Mouse (Mus musculus): ENCODE results near the gene Nop53.

Gene Nop53

DNA sequence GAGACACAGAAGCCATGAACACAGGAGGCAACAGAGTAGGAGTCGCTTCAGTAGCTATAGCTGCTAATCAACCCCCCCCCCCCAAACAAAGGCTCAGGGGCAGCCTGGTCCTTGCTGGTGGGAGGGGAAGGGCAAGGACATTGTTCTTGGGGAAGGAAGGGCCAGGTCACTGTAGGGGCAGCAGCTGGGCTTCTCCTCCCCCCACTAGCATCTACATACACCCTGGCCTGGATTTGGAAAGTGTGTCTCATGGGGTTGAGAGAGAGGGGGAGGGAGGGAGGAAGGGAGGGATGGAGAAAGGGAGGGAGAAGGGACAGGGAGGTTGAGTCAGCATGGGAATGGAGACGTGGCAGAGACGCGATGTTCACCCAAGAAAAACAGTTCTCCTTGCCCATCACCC lies 14.8 kb upstream of the Nop53 start:
- DNase-seq (ENCODE audit: low spot score): no peak

- DNase-seq (ENCODE audit: low spot score): no peak
Measured at GRCm38 (mm10) chr7:15956143-15956542, 10.3 kb upstream of the Nop53 start.

- no peak for DNase-seq (ENCODE audit: low spot score)
Measured at GRCm38 (mm10) chr7:15955509-15955908, 9.6 kb upstream of the Nop53 start.

- no peak for DNase-seq (ENCODE audit: low spot score)
Measured at GRCm38 (mm10) chr7:15954978-15955443, 9.1 kb upstream of the Nop53 start.

DNA sequence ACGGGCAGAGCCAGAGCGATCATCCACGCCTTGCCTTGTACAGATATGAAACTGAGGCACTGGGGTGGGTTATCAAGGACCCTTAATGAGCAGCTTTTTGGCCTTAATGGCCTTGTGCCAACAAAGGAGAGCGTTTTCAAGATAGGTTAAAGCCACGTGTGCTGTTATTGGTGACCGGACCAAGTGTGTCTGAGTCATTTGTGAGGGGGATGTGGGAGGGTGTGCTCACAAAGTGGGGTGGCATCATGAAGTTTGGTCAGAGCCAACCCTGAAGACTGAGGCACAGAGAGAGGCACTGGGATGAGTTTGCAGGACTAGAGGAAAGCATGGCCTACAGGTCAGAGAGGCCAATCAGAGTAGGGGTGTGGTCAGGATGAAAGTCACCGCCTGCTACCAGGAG lies 8.6 kb upstream of the Nop53 start:
- DNase-seq (ENCODE audit: low spot score): no peak

- DNase-seq (ENCODE audit: low spot score): no peak
Measured at GRCm38 (mm10) chr7:15953307-15954074, 7.6 kb upstream of the Nop53 start.

- DNase-seq (ENCODE audit: low spot score): no peak
Measured at GRCm38 (mm10) chr7:15952416-15952815, 6.5 kb upstream of the Nop53 start.

GRCm38 (mm10) chr7:15950008-15950407 lies 4.1 kb upstream of the Nop53 start:
- no peak for DNase-seq (ENCODE audit: low spot score)

DNA sequence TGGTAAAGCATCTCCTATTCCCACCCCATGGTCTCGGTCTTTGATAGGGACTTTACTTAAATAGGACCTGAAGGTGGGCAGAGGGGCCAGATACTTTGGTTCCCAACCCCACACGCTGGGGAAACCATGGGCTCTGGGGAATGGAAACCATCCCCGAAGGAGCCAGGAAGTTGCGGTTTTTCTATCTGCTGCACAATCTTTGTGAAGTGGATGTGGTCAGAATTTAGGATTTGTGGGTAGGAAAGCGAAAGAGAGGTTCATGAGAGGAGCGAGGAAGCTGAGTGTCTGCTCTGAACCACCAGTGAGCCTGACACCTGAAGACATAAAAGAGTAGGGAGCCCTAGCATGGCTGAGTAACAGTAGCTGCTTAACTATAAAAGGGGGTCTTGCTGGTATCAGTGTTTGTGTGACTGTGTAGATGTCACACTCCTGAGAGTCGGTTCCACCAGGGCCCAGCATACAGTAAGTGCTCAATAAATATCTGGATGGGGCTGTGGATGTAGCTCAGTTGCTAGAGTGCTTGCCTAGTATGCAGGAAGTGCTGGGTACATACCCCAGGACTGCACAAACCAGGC lies 3.4 kb upstream of the Nop53 start:
- no peak for DNase-seq (ENCODE audit: low spot score)

DNA sequence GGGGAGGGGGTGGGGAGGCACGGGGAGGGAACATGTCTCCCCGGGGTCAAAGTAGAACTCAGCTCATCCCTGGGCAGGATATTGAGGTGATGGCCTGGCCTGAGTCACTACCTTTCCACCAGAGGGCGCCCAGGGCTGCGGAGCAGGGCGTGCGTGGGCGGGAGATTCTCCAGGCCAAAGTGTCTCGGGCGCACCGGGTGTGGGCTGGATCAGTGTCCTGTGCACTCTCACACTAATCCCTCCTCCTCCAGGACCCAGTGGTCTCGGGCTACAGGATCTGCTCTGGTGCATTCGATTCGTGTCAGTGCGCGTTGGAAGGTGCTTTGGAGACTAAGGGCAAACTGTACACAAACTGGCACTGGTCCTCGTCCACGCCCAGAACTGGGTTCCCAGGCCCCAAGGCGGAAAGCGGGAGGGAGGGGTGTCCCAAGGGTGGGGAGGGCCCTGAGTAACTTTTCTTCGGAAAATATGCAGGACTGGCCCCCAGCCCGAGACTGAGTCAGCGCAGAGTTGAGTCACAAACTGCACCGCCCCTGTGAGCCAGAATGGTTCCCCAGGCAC lies 2.6 kb upstream of the Nop53 start:
- peak; percentile 95 for DNase-seq (ENCODE audit: low spot score)

- DNase-seq (ENCODE audit: low spot score): no peak
Measured at GRCm38 (mm10) chr7:15947653-15948260, 1.9 kb upstream of the Nop53 start.

- no peak for DNase-seq (ENCODE audit: low spot score)
Measured at GRCm38 (mm10) chr7:15945211-15945610, 663 bp downstream of the Nop53 start.

DNA sequence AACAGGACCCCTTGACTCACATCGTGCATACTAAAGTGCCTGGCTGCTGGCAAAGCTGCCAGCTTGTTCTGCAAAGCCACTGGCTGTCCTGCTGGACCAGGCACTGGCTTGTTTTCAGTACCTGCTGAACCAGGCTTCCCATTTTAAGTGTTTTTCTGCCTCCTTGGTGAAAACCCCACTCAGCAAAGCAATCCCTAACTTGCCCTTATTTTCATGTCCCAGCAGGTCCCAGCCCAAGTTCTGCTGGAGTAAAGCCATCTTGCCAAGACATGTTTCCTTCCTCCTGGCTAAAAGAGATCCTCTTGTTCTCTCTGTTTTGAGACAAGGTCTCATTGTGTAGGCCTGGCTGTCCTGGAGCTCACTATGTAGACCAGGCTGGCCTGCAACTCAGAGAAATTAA lies 1.6 kb downstream of the Nop53 start:
- DNase-seq (ENCODE audit: low spot score): no peak

GRCm38 (mm10) chr7:15938621-15939020 lies 7.3 kb downstream of the Nop53 start:
- DNase-seq (ENCODE audit: low spot score): no peak

DNA sequence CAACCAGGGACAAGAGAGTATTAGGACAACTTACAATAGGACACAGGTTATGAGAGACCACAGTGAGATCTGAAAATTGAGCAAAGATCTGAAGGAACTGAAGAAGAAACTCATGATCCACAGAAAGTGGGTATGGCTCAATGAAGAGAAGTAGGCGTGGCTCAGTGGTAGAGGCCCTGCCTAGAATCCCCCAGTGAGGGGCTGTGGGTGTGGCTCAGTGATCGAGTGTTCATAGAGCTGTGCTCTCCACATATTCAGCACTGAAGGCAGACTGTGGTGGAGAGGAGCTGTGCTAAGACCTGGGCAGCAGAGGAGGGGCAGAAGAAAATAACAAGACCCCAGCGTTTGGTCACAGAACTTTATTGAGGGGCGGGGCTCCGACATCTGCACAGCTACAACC lies 8.4 kb downstream of the Nop53 start:
- no peak for DNase-seq (ENCODE audit: low spot score)

DNA sequence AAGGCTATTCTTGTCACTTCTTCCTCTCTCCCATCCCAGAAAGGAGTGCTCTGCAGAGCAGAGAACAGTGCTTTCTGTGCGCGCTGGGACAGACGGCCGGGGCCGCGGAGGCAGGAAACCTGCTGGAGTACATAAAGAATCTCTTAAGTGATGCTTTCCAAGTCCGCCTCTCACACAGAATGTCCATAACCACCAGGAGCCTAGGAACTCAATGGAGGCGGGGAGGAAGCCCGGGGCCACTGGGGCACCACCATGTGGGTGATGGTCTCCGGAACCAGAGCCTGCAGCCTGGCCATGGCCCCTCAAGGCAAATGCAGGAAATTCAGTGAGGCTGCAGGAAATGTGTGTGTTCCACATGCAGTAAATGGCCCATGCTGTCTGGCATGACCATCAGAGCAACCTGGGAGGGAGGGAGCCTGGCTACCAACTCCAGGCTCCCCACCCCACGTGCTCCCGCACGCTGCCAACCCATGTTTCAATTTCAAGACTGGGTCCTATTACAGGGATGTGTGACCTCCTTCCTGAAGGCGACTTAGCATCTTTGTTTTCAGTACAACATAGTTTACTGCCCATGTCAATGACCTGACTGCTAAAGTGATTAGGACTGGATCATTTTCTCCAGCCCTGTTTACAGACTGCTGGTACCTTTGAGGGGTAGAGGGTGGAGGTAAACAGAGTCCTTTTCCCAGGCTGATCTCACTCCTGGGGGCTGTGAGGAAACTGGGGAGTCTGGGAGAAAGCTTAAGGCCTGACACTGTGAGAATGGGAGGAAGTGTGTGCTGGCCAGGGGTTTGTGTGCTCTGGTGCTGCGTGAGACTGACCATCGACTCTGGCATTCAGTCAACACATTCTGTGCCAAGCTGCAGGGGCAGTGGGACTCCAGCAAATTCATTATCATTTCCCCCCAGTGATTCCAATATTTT lies 12.2 kb downstream of the Nop53 start:
- no peak for DNase-seq (ENCODE audit: low spot score)

DNA sequence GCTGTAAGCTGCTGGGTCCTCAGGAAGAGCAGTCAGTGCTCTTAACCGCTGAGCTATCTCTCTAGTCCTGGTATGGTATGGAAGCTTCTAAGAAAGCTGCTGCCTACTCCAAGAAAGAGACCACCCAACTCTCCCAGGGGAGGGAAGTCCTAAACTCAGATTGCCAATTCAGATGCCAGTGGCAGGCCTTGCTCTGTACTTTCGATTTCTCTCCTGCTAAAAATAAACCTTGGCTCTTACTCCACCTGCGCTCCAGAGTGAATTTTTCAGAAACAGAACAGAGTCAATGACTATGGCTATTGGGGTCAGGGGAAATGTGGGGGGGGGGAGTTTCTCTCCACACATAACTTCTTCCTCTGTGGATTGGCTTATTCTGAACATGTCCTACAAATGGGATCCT lies 14.2 kb downstream of the Nop53 start:
- no peak for DNase-seq (ENCODE audit: low spot score)

- DNase-seq (ENCODE audit: low spot score): no peak
Measured at GRCm38 (mm10) chr7:15930543-15930942, 15.3 kb downstream of the Nop53 start.

DNA sequence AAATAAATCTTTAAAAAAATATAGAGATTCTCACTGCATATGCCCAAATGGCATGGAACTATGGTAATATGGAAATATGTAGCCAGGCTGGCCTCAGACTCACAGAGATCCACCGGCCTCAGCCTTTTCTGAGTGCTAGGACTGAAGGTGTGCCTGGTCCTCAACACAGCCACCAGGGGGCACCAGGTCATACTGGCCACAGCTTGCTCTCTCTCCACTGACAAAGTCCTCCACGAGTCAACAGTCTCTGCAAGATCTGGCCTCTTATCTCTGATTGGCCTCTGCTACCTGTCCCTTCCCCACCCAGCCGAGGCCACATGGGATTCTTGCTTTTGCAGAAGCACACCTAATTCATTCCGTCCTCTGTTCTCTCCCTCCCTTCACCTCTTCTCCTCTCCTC lies 16.0 kb downstream of the Nop53 start:
- DNase-seq (ENCODE audit: low spot score): peak; percentile 43

GRCm38 (mm10) chr7:15922220-15922773 lies 23.6 kb downstream of the Nop53 start, which contains the start of gene Selenow:
Gene Selenow (minus strand): TSS chr7:15922402.
- DNase-seq (ENCODE audit: low spot score): peak; percentile 91

- DNase-seq (ENCODE audit: low spot score): peak; percentile 60
Measured at GRCm38 (mm10) chr7:15921796-15922195, 24.1 kb downstream of the Nop53 start.

Measured in MN1 (cell line).